Mouse (Mus musculus): ENCODE data around the gene Supt7l. TPM values are rescaled to one million over a fixed set of nuclear protein-coding genes. Genes with fewer than 3 reads are reported as not detected.

The Supt7l gene
- polyA plus RNA-seq, 1 experiment from 2014 or later, result 18.0 TPM

DNA sequence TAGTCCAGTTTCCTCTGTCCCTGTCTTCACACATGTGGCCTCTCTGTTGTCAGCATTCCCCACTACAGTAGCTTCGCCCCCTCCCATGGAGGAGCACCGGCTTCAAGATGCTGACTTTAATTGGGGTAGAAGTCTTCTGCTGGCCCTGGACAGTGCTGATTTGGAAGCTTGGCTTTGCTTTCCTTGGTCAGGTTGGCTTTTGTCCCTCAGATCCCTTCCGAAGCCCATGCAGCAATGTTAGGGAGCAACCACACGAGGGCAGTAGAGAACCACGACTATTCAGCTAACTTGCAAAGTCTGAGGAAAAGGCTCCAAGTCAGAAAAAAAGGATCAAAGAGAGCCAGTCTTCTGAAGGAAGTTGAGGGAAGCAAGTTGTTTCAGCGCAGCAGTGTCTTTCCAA is 35.9 kb upstream of the Supt7l start:
- Histone ChIP-seq H3K27ac (replicated peaks; ENCODE audit: low read depth, low read length) (no peak overlapping the region), H3K9ac (replicated peaks; ENCODE audit: low read length) (no peak overlapping the region), H3K9me3 (ENCODE audit: control insufficient read depth, low read length) (no peaks in the 10 kb centered on the region), H3K4me1 (ENCODE audit: control insufficient read depth, insufficient read depth, low read length) (no peaks in the 10 kb centered on the region), H3K4me3 (replicated peaks; ENCODE audit: low read depth, low read length) (no peak overlapping the region), H3K27me3 (ENCODE audit: control insufficient read depth, insufficient read depth, low read length) (no peaks in the 10 kb centered on the region), H3K4me2 (ENCODE audit: low read length) (no peak overlapping the region), H3K36me3 (ENCODE audit: control insufficient read depth, insufficient read depth, low read length) (peaks cover 24% of the 10 kb centered on the region)
- ATAC-seq (ENCODE audit: low FRiP score, low TSS enrichment) (peak; percentile 27; the same call in 1 of the 2 replicates), DNase-seq (peak; percentile 94)
- 13% methylated on average over 6 of the region's 6 CpGs for WGBS

DNA sequence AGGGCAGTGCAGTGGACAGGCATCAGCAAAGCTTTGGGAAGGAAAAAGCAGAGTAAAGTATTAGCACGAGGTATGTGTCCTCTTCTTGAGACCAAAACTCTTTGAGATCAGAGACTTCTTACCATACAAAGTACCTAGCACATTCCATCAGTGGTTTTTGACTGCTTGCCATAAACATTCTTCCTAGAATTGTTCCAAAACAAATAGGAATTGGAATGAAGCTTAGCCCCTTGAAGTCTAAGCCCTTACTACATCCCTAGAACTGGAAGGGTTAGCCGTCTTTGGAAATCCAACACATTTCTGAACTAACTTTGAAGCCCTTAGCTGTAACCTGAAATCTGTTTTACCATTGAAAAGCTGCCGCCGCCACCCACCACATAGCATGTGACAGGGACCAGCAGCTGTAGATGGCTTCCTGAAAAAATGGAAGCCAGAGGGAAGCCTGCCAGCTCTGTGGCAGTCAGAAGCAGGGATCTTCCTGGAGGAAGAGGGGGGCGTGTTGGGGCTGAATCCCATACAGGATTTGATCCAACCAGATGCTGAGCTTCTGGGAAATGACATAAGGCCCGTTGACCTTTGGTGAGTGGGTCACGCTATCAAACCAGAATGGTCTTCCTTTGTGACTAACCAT is 34.5 kb upstream of the Supt7l start:
- 91% methylated on average over 7 of the region's 7 CpGs for WGBS
- no peaks in the 10 kb centered on the region for H3K9me3 ChIP-seq (ENCODE audit: control insufficient read depth, low read length)
- peaks cover 32% of the 10 kb centered on the region for H3K36me3 ChIP-seq (ENCODE audit: control insufficient read depth, insufficient read depth, low read length)
- no peak overlapping the region for H3K27ac ChIP-seq (replicated peaks; ENCODE audit: low read depth, low read length)
- H3K4me2 ChIP-seq (ENCODE audit: low read length), result no peak overlapping the region
- no peak overlapping the region for H3K9ac ChIP-seq (replicated peaks; ENCODE audit: low read length)
- H3K4me1 ChIP-seq (ENCODE audit: control insufficient read depth, insufficient read depth, low read length), result no peaks in the 10 kb centered on the region
- H3K27me3 ChIP-seq (ENCODE audit: control insufficient read depth, insufficient read depth, low read length), result no peaks in the 10 kb centered on the region
- H3K4me3 ChIP-seq (replicated peaks; ENCODE audit: low read depth, low read length), result no peak overlapping the region
- no peak for DNase-seq
- ATAC-seq (ENCODE audit: low FRiP score, low TSS enrichment), result no peak

DNA sequence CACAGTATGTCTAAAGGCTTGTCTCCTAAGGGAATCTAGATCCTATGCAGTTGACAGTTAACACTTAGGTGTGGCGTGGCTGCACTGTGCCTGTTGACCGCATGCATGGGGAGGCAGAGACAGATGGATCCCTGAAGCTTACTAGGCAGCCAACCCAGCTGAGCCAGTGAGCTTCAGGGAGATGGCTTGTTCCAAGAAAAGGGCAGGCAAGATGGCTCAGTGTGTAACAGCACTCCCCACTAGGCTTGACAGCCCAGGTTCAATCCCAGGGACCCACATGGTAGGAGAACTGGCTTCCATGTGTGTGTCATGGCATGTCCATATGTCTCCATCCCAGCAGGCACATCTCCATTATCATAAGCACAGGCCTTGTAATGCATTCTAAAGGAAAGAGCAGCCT is 32.7 kb upstream of the Supt7l start:
- WGBS, result 97% methylated on average over 2 of the region's 2 CpGs
- H3K4me1 ChIP-seq (ENCODE audit: control insufficient read depth, insufficient read depth, low read length), result no peaks in the 10 kb centered on the region
- H3K36me3 ChIP-seq (ENCODE audit: control insufficient read depth, insufficient read depth, low read length), result peaks cover 42% of the 10 kb centered on the region
- no peak overlapping the region for H3K9ac ChIP-seq (replicated peaks; ENCODE audit: low read length)
- H3K27ac ChIP-seq (replicated peaks; ENCODE audit: low read depth, low read length), result no peak overlapping the region
- no peak overlapping the region for H3K4me3 ChIP-seq (replicated peaks; ENCODE audit: low read depth, low read length)
- H3K4me2 ChIP-seq (ENCODE audit: low read length), result no peak overlapping the region
- no peaks in the 10 kb centered on the region for H3K9me3 ChIP-seq (ENCODE audit: control insufficient read depth, low read length)
- DNase-seq, result no peak
- H3K27me3 ChIP-seq (ENCODE audit: control insufficient read depth, insufficient read depth, low read length), result no peaks in the 10 kb centered on the region
- no peak for ATAC-seq (ENCODE audit: low FRiP score, low TSS enrichment)

DNA sequence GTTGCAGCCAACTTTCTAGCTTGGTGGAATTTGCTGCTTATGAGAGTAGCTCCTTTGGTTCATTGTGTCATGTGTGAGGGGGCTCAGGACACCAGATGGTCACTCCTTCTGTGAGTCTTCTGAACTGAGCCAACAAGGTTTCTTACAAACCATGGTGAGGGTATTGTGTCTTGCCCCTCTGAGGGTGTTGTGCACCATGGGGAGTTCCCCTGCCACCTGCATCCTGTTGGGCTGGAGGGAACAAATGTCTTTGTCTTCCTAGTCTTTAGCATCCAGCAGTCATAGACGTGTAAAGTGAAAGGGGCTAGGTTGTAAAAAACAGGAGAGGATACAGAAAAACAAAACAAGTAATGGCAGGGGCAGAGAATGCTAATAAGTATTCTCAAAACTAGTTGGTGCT is 31.8 kb upstream of the Supt7l start:
- no peak overlapping the region for H3K4me3 ChIP-seq (replicated peaks; ENCODE audit: low read depth, low read length)
- H3K4me2 ChIP-seq (ENCODE audit: low read length), result no peak overlapping the region
- H3K36me3 ChIP-seq (ENCODE audit: control insufficient read depth, insufficient read depth, low read length), result peaks cover 51% of the 10 kb centered on the region
- H3K9ac ChIP-seq (replicated peaks; ENCODE audit: low read length), result no peak overlapping the region
- 36% methylated on average over 1 of the region's 1 CpGs for WGBS
- H3K4me1 ChIP-seq (ENCODE audit: control insufficient read depth, insufficient read depth, low read length), result no peaks in the 10 kb centered on the region
- H3K9me3 ChIP-seq (ENCODE audit: control insufficient read depth, low read length), result no peaks in the 10 kb centered on the region
- H3K27me3 ChIP-seq (ENCODE audit: control insufficient read depth, insufficient read depth, low read length), result no peaks in the 10 kb centered on the region
- no peak for ATAC-seq (ENCODE audit: low FRiP score, low TSS enrichment)
- DNase-seq, result no peak
- H3K27ac ChIP-seq (replicated peaks; ENCODE audit: low read depth, low read length), result no peak overlapping the region

DNA sequence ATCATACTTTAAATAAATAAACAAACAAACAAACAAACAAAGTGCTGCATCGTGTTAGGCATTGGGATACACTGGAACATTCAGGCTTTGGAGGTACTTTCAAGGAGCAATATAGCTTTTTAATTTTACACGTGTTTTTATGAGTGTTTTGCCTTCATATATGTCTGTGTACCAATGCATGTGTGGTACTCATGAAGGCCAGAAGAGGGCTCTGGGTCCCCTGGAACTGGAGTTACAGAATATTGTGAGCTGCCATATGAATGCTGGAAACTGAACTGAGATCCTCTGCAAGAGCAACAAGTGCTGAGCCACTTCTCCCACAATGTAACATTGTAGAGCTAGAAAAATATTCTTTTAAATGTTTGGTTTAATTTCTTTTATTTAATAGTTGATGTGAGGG is 7.6 kb upstream of the Supt7l start:
- DNase-seq (peak; percentile 4), ATAC-seq (ENCODE audit: low FRiP score, low TSS enrichment) (no peak)
- no peak overlapping the region for H3K4me2 ChIP-seq (ENCODE audit: low read length)
- no peaks in the 10 kb centered on the region for H3K27me3 ChIP-seq (ENCODE audit: control insufficient read depth, insufficient read depth, low read length)
- no peaks in the 10 kb centered on the region for H3K4me1 ChIP-seq (ENCODE audit: control insufficient read depth, insufficient read depth, low read length)
- no peaks in the 10 kb centered on the region for H3K9me3 ChIP-seq (ENCODE audit: control insufficient read depth, low read length)
- peaks cover 89% of the 10 kb centered on the region for H3K36me3 ChIP-seq (ENCODE audit: control insufficient read depth, insufficient read depth, low read length)
- H3K27ac ChIP-seq (replicated peaks; ENCODE audit: low read depth, low read length), result no peak overlapping the region
- H3K4me3 ChIP-seq (replicated peaks; ENCODE audit: low read depth, low read length), result no peak overlapping the region
- 91% methylated on average over 2 of the region's 2 CpGs for WGBS
- H3K9ac ChIP-seq (replicated peaks; ENCODE audit: low read length), result no peak overlapping the region

DNA sequence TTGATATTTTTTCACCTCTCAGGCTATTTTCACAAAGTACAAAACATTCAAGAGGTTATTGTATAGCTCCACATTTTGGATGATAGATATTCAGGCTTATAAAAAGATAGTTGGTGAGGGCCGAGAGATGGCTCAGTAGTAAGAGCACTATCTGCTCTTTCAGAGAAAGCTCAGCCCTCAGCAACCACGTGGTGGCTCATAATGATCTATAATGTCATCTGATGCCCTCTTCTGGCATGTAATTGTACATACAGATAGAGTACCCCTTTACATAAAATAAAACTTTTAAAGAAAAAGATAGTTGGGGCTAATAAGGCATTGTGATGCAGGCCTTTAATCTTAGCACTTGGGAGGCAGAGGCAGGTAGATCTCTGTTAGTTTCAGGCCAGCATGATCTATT is 953 bp upstream of the Supt7l start:
- 61% methylated on average over 2 of the region's 2 CpGs for WGBS
- Histone ChIP-seq H3K4me2 (ENCODE audit: low read length) (no peak overlapping the region), H3K9me3 (ENCODE audit: control insufficient read depth, low read length) (no peaks in the 10 kb centered on the region), H3K36me3 (ENCODE audit: control insufficient read depth, insufficient read depth, low read length) (peaks cover 42% of the 10 kb centered on the region), H3K27me3 (ENCODE audit: control insufficient read depth, insufficient read depth, low read length) (no peaks in the 10 kb centered on the region), H3K9ac (replicated peaks; ENCODE audit: low read length) (no peak overlapping the region), H3K4me1 (ENCODE audit: control insufficient read depth, insufficient read depth, low read length) (peaks cover 22% of the 10 kb centered on the region), H3K27ac (replicated peaks; ENCODE audit: low read depth, low read length) (no peak overlapping the region), H3K4me3 (replicated peaks; ENCODE audit: low read depth, low read length) (no peak overlapping the region)
- DNase-seq (peak; percentile 2), ATAC-seq (ENCODE audit: low FRiP score, low TSS enrichment) (no peak)

DNA sequence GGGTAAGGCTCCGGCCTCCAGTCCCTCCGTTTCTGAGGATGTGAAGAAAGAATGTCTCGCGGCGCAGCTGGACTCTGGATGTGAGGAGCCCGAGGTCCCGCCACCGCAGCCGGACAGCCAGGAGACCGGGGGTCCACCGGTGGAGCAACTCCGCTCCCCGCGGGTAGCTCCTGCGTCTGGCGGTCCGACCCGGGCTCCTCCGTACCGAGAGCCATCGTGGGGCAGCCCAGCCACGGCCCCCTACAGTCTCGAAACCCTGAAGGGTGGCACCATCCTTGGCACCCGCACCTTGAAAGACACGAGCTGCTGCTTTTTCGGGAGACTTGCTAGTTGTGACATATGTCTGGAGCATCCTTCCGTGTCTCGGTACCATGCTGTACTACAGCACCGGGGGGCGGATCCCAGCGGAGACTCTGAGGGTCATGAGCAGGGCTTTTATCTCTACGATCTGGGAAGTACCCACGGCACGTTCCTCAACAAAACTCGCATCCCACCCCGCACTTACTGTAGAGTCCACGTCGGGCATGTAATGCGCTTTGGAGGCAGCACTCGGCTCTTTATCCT is 408 bp downstream of the Supt7l start:
- WGBS, result 4% methylated on average over 40 of the region's 40 CpGs
- Histone ChIP-seq H3K27ac (replicated peaks; ENCODE audit: low read depth, low read length) (no peak overlapping the region; the same call in 1 of the 2 replicates), H3K27me3 (ENCODE audit: control insufficient read depth, insufficient read depth, low read length) (no peaks in the 10 kb centered on the region), H3K9me3 (ENCODE audit: control insufficient read depth, low read length) (no peaks in the 10 kb centered on the region), H3K4me3 (replicated peaks; ENCODE audit: low read depth, low read length) (peak overlapping the region; percentile 80), H3K4me2 (ENCODE audit: low read length) (peak overlapping the region; percentile 89), H3K36me3 (ENCODE audit: control insufficient read depth, insufficient read depth, low read length) (peaks cover 35% of the 10 kb centered on the region), H3K9ac (replicated peaks; ENCODE audit: low read length) (peak overlapping the region; percentile 71), H3K4me1 (ENCODE audit: control insufficient read depth, insufficient read depth, low read length) (peaks cover 22% of the 10 kb centered on the region)
- ATAC-seq (ENCODE audit: low FRiP score, low TSS enrichment), result peak; percentile 48; the same call in 1 of the 2 replicates
- DNase-seq, result peak; percentile 1

DNA sequence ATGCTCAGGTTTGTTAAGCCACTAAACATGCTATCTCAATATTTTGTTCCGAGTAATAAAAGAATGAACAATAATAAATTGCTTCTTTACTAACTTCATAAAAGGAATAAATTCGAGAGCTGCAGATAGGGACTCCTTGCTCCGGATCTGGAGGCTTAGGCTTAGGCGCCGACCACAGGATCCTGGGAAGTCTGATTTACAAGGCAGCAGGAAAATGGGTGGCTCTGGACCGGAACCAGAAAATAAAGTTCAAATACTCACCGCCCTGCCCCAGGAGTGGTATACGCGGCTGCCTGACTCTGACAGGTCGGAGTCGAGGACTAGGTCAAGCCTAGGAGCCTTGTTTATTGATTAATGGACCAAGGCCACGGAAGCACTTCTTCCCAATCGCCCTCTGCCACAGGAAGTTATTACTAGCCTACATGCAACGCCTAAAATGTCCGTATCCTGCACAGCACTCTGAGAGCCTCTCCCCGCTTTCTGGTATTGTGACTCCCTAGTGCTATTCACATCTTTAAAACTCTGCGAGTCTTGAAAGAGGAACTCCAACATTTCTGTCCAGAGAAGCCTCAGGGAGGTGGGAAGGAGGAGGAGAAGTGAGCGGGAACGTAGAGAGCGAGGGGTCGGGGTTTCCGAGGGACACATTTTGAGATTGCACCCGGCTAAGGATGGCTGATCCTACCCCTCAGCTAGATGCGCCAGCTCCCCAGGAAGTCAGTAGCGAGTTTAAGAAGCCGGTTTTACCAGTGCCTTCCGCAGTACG is 1.1 kb downstream of the Supt7l start, which contains the start of gene Slc4a1ap:
Gene Slc4a1ap (plus strand): TSS at position 642 of the 763 bp plus-strand sequence.
- ATAC-seq (ENCODE audit: low FRiP score, low TSS enrichment) (peak; percentile 80; the same call in 1 of the 2 replicates), DNase-seq (peak; percentile 85)
- under 1% methylated on average over 28 of the region's 28 CpGs for WGBS
- Histone ChIP-seq H3K27me3 (ENCODE audit: control insufficient read depth, insufficient read depth, low read length) (no peaks in the 10 kb centered on the region), H3K4me2 (ENCODE audit: low read length) (peak within 1 kb of the TSS; percentile 89), H3K36me3 (ENCODE audit: control insufficient read depth, insufficient read depth, low read length) (peaks cover 34% of the 10 kb centered on the region), H3K4me1 (ENCODE audit: control insufficient read depth, insufficient read depth, low read length) (peaks cover 22% of the 10 kb centered on the region), H3K9ac (replicated peaks; ENCODE audit: low read length) (peak within 1 kb of the TSS; percentile 71), H3K9me3 (ENCODE audit: control insufficient read depth, low read length) (no peaks in the 10 kb centered on the region), H3K27ac (replicated peaks; ENCODE audit: low read depth, low read length) (peak within 1 kb of the TSS; percentile 73), H3K4me3 (replicated peaks; ENCODE audit: low read depth, low read length) (peak within 1 kb of the TSS; percentile 80)
